Mouse (Mus musculus) inflammation-experienced regulatory T-cells, adult 6 months (primary cell): Measurements from ENCODE around the gene Wdr11. TPM values are rescaled to one million over a fixed set of nuclear protein-coding genes. Genes with fewer than 3 reads are reported as not detected.

ENCODE experiments used
- ATAC-seq: one replicate; pipeline ENCODE4 v1.8.0; 2017
- polyA plus RNA-seq, 3 experiments: library from polyadenylated mRNA; unstranded; fragments of 100-300 nt; shearing (Covaris generic); gene quantifications; one replicate each; pipeline ENCODE4 v1.2.1; 2017

Gene Wdr11
- polyA plus RNA-seq: 10 to 100 TPM; 19.2 to 29.0 (median 22.5) TPM

GRCm38 (mm10) chr7:129591371-129592131 lies at the start of gene Wdr11:
Gene Wdr11 (plus strand): TSS chr7:129591863.
- ATAC-seq: peak; percentile 88

DNA sequence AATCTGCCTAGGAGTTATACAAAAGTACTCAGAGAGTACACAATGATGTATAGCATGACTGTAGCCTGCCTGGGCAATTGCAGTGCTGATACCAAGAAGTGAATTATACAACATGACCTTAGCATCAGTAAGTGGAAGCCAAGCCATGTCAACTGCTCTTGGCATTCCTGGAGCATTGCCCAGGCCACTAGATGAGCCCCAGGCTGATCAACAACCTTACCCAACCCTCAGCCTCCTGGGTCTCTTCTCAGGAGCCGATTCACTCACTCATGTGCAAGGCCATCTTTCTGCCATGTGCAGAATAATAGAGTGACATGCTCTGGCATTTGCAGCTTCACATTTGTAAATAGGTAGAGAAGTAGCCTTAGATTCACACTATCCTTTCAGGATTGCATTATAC lies 24.1 kb upstream of the Wdr11 start:
- ATAC-seq: no peak

GRCm38 (mm10) chr7:129568338-129568737 lies 23.3 kb upstream of the Wdr11 start:
- no peak for ATAC-seq

GRCm38 (mm10) chr7:129574471-129574870 lies 17.2 kb upstream of the Wdr11 start:
- ATAC-seq: no peak

DNA sequence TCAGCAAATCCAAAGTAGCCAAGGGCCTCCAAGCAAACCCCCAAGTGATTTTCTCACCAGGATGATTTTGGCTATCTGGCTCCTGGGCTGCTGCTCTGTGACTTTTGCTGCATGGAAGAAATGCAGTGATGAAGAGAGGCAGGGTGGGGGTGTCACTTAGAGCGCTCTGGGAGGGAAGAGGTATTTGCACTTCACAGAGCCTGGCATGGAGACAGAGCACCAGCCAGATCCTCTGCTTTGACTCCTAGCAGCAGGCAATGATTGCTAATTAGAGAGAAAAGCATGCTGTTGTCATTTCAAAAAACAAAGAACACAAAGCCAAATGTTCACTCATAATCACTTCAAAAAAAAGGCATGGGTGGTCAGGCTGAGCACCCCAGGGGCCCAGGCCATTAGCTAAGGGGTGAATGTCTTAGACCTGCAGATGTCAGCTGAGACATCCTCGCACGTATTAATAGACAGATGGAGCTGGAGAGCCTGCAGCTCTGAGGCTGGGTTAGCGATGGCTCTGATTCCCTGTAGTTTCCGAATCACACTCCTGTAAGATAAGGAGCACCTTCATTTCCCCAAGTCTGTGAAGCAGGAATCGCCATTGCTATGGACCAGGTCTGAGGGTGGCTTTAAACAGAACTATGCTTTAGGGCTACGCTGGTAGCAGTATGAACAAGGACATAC lies 16.4 kb upstream of the Wdr11 start:
- no peak for ATAC-seq

- ATAC-seq: peak; percentile 25
Observed at GRCm38 (mm10) chr7:129592132-129592745, 576 bp downstream of the Wdr11 start.

DNA sequence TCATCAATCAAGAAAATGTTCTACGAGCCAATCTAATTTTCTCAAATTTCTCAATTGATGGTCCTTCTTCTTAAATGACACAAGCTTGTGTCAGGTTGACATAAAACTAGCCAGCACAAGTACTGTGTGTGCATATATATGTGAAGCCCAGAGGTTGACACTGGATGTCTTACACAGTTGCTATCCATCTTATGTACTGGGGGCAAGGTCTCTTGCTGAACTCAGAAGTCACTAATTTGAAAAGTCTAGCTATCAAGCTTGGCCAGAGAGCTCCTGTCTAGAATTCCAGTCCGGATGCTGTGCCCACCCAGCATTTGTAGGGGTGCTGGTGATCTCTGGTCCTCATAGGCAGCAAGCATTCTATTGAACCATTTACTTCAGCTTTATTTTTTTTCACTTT lies 5.5 kb downstream of the Wdr11 start:
- ATAC-seq: no peak

DNA sequence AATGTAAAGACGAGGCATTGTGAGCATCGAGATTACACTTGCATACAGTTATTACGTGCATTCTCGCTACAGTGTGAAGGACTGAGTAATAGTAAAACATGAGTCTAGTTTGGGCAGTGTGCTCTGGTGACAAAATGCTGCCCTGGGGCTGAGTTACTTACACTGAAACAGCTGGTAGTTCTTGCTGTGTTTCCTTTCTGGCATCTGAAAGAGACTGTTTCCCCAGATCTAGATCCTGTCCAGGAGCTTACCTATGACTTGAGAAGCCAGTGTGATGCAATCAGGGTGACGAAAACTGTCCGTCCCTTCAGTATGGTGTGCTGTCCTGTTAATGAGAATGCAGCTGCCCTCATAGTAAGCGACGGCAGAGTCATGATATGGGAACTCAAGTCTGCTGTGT lies 14.6 kb downstream of the Wdr11 start:
- no peak for ATAC-seq

- ATAC-seq: no peak
Observed at GRCm38 (mm10) chr7:129621141-129621540, 29.5 kb downstream of the Wdr11 start.

DNA sequence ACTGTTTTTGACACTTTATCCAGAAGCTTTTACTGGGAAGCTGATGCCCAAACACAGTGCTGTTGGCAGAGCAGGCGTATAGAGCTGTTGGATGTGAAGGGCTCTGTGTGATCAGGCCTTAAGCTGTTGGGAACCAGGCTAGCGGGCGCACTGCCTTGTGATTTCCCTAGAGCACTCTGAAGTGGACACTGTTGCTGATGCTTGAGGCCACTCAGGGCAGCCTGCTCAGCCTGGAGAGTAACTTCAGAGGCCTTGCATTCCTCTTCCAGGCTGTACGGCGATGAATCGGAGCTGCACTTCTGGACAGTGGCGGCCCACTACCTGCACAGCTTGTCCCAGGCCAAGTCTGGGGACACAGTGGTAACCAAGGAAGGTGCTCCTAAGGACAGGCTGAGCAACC lies 38.7 kb downstream of the Wdr11 start:
- no peak for ATAC-seq

- no peak for ATAC-seq
Observed at GRCm38 (mm10) chr7:129631453-129631852, 39.8 kb downstream of the Wdr11 start.

GRCm38 (mm10) chr7:129635898-129636640 lies 44.4 kb downstream of the Wdr11 start:
- no peak for ATAC-seq

- ATAC-seq: no peak
Observed at GRCm38 (mm10) chr7:129636992-129637391, 45.3 kb downstream of the Wdr11 start.

DNA sequence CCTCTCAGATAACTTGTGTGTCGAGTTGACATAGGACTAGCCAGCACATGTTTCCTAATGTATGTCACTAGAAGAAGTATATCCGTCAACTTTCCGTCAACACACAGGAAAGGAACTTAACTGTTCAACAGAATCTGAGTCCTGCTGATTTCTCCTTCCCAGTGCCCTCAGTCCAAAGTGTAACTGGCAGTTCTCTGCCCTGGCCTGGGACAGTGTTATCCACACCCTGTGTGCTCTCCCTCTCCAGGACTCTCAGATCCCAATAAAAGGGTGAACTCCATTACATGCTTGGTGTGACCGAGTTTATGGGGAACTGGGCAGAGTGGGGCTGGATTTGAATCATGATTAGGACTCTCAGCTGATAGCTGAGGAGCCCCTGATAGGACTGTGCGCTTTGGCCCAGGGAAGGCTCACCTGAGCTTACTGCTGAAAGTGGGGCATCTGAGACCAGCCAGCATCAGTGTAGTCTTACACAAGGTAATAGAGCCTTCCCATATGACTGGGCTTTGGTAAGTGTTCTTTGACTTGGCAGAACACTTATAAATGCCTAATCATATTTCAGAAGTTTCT lies 46.3 kb downstream of the Wdr11 start:
- ATAC-seq: no peak

- ATAC-seq: no peak
Observed at GRCm38 (mm10) chr7:129639006-129639405, 47.3 kb downstream of the Wdr11 start.

- ATAC-seq: no peak
Observed at GRCm38 (mm10) chr7:129639833-129640232, 48.2 kb downstream of the Wdr11 start.

- no peak for ATAC-seq
Observed at GRCm38 (mm10) chr7:129643290-129643689, 51.6 kb downstream of the Wdr11 start.

DNA sequence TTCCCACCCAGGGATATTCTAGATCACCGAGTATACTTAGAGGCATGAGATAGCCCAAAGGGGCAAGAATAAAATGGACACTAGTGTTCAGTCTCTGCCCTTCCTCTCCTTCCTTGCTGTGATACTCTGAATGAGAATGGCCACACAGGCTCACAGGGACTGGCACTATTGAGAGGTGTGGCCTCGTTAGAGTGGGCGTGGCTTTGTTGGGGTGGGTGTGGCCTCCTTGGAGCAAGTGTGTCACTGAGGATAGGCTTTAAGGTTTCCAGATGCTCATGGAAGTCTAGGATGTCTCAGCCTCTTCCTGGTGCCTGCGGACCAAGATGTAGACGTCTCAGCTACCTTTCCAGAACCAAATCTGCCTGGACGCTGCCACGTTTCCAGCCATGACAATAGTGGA lies 56.1 kb downstream of the Wdr11 start:
- no peak for ATAC-seq

DNA sequence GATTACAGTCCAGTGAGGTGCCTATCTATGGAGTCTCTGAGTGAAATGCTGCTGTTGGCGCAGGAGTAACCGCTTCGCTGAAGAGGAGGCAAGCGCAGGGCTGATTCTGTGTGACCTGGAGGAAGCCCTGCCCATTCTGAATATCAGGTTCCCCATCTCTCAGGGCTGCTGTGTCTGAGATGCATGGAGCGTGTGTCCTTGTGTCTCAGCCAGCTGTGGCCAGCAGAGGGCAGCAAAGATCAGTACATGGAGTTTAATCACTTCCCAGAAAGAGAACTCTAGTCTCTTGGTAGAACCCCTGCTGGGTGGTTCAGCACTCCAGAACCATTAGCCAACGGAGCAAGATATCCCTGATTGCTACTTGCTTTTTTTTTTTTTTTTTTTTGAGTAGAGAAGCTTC lies 57.3 kb downstream of the Wdr11 start:
- ATAC-seq: peak; percentile 41

DNA sequence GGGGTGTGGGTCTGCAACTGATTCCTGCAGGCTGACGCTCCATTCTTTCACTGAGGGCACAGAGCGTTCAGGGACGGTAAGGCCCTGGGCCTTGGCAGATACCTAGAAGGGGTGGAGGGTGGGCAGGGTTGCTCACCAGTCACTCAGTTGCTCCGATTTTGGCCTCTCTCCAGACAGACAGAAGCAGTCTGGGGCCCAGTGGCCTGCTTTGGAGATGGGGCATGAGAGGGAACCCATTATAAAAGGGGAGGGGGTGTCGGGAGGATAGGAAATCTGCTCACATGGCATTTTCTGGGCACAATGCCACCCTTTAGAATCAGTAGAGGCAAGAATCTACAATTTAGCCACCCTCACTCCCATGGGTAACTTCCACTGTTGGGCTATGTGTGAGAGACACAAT lies 59.1 kb downstream of the Wdr11 start:
- ATAC-seq: no peak

DNA sequence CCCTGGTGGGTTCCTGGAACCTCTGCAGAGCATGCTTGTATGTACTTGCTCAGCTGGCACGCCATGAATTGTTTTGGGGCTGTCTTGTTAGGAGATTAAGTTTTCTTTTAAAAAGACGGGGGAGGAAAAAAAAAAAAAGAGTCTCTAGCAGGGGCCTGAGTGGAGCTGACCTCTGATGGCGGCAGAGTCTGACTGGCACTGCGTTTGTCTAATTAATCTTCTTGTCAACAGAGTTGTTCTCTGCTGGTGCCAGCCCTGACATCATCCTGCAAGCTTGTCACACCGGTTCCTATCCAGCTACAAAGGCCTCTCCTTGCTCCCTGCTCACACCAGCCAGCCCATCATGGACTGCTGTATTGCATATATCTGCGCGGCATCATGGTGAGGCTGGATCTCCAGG lies 60.1 kb downstream of the Wdr11 start:
- no peak for ATAC-seq

DNA sequence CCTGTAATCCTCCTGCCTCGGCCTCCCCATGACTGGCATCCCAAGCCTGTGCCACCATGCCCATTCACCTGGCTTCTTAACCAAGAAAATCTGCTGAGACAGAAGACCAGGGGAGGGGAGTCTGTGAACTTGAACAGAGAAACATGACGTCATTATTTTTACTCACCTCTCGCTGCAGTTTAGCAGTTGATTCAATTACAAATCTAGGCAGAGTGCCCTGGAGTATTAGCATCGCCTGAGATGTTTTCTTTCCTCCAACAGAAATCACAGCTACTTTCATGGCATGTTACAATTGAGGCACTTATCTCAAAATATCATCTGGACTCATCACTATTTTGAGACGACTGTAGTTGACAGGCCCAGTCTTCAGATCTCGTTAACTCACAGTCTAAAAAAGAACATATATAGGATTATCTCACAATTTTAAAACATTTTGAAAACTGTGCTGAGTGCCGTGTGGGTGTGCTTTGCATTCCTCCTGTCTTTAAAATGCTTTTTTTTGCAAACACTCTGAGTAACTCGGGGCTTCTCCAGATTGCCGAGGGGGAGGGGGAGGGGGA lies 61.3 kb downstream of the Wdr11 start:
- ATAC-seq: no peak
